Mouse (Mus musculus): ENCODE measurements at regions not wholly inside any gene's neighbourhood (a gene's known extent, or its start where the extent isn't known, plus 50 kb on each side); places are given as distances from the start of the nearest gene placed in this dataset.

DNA sequence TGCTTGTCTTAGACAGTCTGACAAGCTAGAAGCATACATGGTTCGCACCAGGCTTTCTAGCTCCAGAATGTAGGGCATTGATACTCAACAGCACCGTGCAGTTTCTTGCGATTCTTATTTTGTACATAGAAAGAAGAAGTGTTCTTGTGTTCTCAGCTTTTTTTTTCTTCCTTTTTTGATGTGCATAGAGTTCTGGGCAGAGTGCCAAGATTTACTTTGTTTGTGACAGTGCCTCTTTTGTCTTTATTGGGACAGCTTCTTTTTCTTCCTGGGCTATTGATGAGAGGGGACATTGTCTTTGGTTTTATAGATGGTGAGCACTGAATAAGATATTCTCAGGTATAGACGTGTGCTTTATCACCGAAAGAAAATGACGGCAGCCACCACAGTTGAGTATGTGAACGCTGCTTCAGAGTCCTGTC, 945.0 kb downstream of the Stpg2 start:
- no peak for TF ChIP-seq CTCF (IDR thresholded peaks at IDR 0.05; ENCODE audit: low read depth, low read length)
- no peak for TF ChIP-seq POLR2AphosphoS5 (IDR thresholded peaks at IDR 0.05; ENCODE audit: insufficient replicate concordance, low read depth, low read length)

All from G1E (cell line).